Mouse (Mus musculus): ENCODE data around the gene Epn1. TPM values are rescaled to one million over a fixed set of nuclear protein-coding genes. Genes with fewer than 3 reads are reported as not detected.

Epn1 gene
- polyA plus RNA-seq, 1 experiment from 2014 or later = 56.2 TPM

DNA sequence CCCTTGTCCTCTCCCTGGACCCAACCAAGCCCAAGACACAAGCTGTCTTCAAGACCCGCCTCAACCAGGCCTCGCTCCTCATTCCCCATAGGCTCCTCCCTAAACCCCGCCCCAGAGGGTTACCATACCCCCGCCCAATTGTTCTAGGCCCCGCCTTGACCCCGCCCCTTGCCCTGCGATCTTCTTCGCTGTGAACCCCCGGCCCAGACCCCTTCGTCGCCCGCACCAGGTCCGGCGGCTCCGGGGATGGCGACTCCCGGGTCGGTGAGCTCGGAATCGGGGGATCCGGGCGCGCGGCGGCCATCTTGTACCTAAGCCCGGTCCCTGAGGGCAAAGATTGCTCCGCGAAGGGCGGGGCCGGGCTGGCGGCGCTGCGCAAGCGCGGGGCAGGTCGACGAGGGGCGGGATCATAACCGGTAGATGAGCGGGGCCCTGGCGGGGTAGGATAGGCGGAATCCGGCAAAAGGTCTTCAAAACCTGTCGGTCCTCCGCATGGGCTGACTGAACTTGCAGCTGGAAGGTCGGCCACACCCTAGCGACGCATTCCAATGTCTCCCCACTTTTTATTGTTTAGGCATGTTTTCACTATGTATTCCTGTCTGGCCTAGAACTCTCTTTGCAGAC is 41.8 kb upstream of the Epn1 start, which contains the start of gene Zfp784:
Gene Zfp784 (minus strand): TSS at position 338 of the 624 bp plus-strand sequence.
- Histone ChIP-seq H3K4me1 (ENCODE audit: control insufficient read depth, insufficient read depth, low read length) (peaks cover 8% of the 10 kb centered on the region), H3K4me2 (peak within 1 kb of the TSS; percentile 39), H3K9me3 (ENCODE audit: control insufficient read depth, low read length) (no peaks in the 10 kb centered on the region), H3K36me3 (ENCODE audit: control insufficient read depth, insufficient read depth, low read length) (peaks cover 21% of the 10 kb centered on the region), H3K27ac (ENCODE audit: low read depth, low read length) (peak within 1 kb of the TSS; percentile 92), H3K9ac (ENCODE audit: low read length) (peak within 1 kb of the TSS; percentile 72), H3K4me3 (ENCODE audit: low read depth, low read length) (peak within 1 kb of the TSS; percentile 56), H3K27me3 (ENCODE audit: control insufficient read depth, insufficient read depth, low read length) (no peaks in the 10 kb centered on the region)
- DNase-seq (ENCODE audit: low spot score, missing footprints) (peak; percentile 98), ATAC-seq (ENCODE audit: low FRiP score) (peak; percentile 97)
- under 1% methylated on average over 48 of the region's 48 CpGs for WGBS

DNA sequence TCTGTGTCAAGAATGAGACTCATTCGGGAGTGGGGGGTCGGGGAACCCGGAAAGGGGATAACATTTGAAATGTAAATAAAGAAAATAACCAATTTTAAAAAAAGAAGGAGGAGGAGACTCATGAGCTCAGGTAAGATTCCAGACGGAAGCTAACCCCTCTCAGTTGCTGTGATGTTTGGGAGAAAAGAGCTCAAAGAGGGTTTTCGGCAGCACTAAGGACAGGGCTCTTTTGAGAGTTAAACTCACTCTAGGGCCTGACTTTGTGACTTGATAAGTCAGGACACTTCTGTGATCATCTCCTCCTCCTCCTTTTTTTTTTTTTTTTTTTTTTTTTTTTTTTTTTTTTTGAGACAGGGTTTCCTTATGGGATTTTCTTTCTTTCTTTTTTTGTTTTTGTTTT is 41.1 kb upstream of the Epn1 start:
- H3K27me3 ChIP-seq (ENCODE audit: control insufficient read depth, insufficient read depth, low read length) = no peaks in the 10 kb centered on the region
- peak overlapping the region; percentile 56 for H3K4me3 ChIP-seq (ENCODE audit: low read depth, low read length)
- 48% methylated on average over 5 of the region's 5 CpGs for WGBS
- H3K4me1 ChIP-seq (ENCODE audit: control insufficient read depth, insufficient read depth, low read length) = peaks cover 8% of the 10 kb centered on the region
- ATAC-seq (ENCODE audit: low FRiP score) = no peak
- H3K9ac ChIP-seq (ENCODE audit: low read length) = peak overlapping the region; percentile 72; the same call in 1 of the 2 replicates
- DNase-seq (ENCODE audit: low spot score, missing footprints) = no peak
- no peak overlapping the region for H3K27ac ChIP-seq (ENCODE audit: low read depth, low read length)
- peaks cover 15% of the 10 kb centered on the region for H3K36me3 ChIP-seq (ENCODE audit: control insufficient read depth, insufficient read depth, low read length)
- no peaks in the 10 kb centered on the region for H3K9me3 ChIP-seq (ENCODE audit: control insufficient read depth, low read length)
- H3K4me2 ChIP-seq = peak overlapping the region; percentile 39

DNA sequence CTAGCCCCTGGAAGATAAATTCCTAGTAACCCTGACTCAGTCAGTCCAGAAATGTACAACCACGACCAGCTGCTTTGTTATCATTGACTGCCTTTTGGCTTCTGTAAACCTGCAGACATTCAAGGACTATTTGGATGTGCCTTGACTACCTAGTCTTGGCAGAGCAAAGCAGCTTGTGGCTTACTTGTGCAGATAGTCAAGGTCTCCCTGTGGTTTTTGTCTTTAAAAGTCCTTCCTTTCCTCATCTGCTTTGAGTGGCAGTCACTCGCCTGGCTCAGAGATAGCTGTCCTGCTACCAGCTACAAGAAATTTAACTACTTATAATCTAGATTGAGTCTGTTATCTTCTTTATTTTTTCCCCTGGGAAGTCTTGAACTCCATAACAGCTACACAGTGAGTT is 35.1 kb upstream of the Epn1 start:
- H3K27me3 ChIP-seq (ENCODE audit: control insufficient read depth, insufficient read depth, low read length) = no peaks in the 10 kb centered on the region
- WGBS = 80% methylated on average over 2 of the region's 2 CpGs
- H3K27ac ChIP-seq (ENCODE audit: low read depth, low read length) = no peak overlapping the region
- ATAC-seq (ENCODE audit: low FRiP score) (no peak), DNase-seq (ENCODE audit: low spot score, missing footprints) (no peak)
- H3K4me1 ChIP-seq (ENCODE audit: control insufficient read depth, insufficient read depth, low read length) = no peaks in the 10 kb centered on the region
- 0 out of 2 replicates have a peak, but pooled peaks cover 3% of the 10 kb centered on the region for H3K36me3 ChIP-seq (ENCODE audit: control insufficient read depth, insufficient read depth, low read length)
- H3K9ac ChIP-seq (ENCODE audit: low read length) = no peak overlapping the region
- no peak overlapping the region for H3K4me2 ChIP-seq
- no peak overlapping the region for H3K4me3 ChIP-seq (ENCODE audit: low read depth, low read length)
- H3K9me3 ChIP-seq (ENCODE audit: control insufficient read depth, low read length) = no peaks in the 10 kb centered on the region

DNA sequence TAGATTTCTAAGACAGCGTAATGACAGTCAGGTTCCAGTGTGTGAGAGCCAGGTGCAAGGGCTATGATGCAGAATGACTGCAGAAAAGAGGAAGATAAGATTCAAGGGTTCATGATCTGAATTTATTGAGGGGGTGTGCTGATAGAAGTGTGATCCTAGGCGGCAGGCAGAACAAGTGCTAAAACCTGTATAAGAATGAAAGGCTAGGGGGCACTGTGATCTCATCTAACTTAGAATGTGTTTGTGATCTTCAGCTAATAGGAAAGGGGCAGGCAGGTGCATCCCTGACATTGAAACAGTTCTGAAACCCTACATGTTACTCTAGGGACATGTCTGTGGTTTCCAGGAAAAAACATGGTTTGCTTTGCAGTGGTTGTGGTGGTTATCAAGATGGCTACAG is 33.9 kb upstream of the Epn1 start:
- no peaks in the 10 kb centered on the region for H3K27me3 ChIP-seq (ENCODE audit: control insufficient read depth, insufficient read depth, low read length)
- no peaks in the 10 kb centered on the region for H3K9me3 ChIP-seq (ENCODE audit: control insufficient read depth, low read length)
- 0 out of 2 replicates have a peak, but pooled peaks cover 3% of the 10 kb centered on the region for H3K36me3 ChIP-seq (ENCODE audit: control insufficient read depth, insufficient read depth, low read length)
- DNase-seq (ENCODE audit: low spot score, missing footprints) = no peak
- ATAC-seq (ENCODE audit: low FRiP score) = no peak
- H3K4me2 ChIP-seq = no peak overlapping the region
- no peak overlapping the region for H3K9ac ChIP-seq (ENCODE audit: low read length)
- peaks cover 3% of the 10 kb centered on the region for H3K4me1 ChIP-seq (ENCODE audit: control insufficient read depth, insufficient read depth, low read length)
- H3K27ac ChIP-seq (ENCODE audit: low read depth, low read length) = no peak overlapping the region
- H3K4me3 ChIP-seq (ENCODE audit: low read depth, low read length) = no peak overlapping the region
- WGBS = 69% methylated on average over 2 of the region's 2 CpGs

DNA sequence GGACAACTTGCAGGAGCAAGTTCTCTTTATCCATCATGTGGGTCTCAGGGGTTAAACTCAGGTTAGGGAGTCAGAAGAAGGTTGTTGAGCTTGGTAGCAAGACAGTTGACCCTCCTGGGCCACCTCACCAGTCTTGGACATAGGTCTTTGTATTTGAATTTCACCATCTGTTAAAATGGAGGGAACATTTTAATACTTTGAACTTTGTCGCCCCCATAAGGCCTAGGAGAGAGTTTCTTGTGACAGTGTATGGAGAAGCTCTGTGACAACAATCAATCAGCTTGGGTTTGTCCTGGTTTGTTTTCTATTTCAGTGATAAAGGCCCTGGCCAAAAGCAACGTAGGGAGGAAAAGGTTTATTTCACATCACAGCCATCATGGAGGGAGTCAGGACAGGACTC is 32.7 kb upstream of the Epn1 start:
- DNase-seq (ENCODE audit: low spot score, missing footprints) (no peak), ATAC-seq (ENCODE audit: low FRiP score) (no peak)
- Histone ChIP-seq H3K9me3 (ENCODE audit: control insufficient read depth, low read length) (no peaks in the 10 kb centered on the region), H3K27me3 (ENCODE audit: control insufficient read depth, insufficient read depth, low read length) (no peaks in the 10 kb centered on the region), H3K4me1 (ENCODE audit: control insufficient read depth, insufficient read depth, low read length) (peaks cover 9% of the 10 kb centered on the region), H3K27ac (ENCODE audit: low read depth, low read length) (no peak overlapping the region), H3K4me3 (ENCODE audit: low read depth, low read length) (no peak overlapping the region), H3K36me3 (ENCODE audit: control insufficient read depth, insufficient read depth, low read length) (no peaks in the 10 kb centered on the region), H3K9ac (ENCODE audit: low read length) (no peak overlapping the region), H3K4me2 (no peak overlapping the region)
- WGBS = 38% methylated on average over 2 of the region's 2 CpGs

DNA sequence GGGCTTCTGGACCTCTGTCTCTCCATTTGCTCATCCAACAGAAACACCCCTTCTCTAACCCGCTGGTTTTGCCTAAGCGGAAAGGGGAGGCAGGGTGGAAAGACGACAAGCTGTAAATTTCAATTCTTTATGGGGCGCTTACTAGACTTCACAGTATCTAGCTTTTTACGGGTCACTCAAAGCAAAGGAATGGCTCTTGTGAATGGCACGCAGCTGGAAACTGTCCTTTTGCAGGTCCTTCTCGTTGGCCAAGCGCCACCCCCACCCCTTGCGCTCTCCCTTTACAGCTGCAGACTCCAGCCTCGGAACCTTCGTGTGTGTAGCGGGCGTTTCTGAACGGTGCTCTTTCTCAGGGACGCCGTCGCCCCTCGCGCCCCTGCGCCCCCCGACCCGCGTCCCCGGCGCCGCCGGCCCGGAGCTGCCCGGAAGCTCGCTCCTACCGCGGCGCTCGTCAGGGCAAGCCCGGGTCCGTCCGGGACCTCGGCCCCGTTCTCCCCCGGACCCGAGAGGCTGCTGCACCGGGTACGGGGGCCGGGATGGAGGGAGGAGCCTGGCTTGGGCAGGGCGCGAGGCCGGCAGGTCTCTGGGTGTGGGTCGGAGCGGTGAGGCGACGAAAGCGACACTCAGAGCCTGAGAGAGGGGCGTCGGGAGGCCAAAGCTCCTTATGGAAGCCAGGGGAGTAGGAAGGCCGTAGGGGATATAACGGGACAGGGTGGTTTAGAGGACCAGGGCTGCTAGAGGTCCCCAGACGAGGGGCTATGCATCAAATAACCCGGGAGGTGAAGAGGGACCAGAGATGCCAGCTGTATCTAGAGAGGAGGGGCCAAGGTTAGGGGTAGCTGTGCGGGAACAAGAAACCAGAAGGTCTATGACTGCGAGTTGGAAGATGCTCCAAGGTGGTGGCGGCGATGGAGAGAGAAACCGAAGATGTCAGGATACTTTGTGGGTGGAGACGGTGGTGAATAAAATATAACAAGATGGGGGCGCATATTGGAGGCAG is 28.5 kb upstream of the Epn1 start, which contains the start of gene Zfp580:
Gene Zfp580 (plus strand): TSS at position 346 of the 1,000 bp plus-strand sequence.
- peak within 1 kb of the TSS; percentile 77 for H3K4me2 ChIP-seq
- peak within 1 kb of the TSS; percentile 52 for H3K4me3 ChIP-seq (ENCODE audit: low read depth, low read length)
- WGBS = 1% methylated on average over 65 of the region's 65 CpGs
- no peak within 1 kb of the TSS for H3K27ac ChIP-seq (ENCODE audit: low read depth, low read length)
- ATAC-seq (ENCODE audit: low FRiP score) (peak; percentile 87), DNase-seq (ENCODE audit: low spot score, missing footprints) (peak; percentile 99)
- H3K4me1 ChIP-seq (ENCODE audit: control insufficient read depth, insufficient read depth, low read length) = peaks cover 22% of the 10 kb centered on the region
- no peaks in the 10 kb centered on the region for H3K9me3 ChIP-seq (ENCODE audit: control insufficient read depth, low read length)
- H3K9ac ChIP-seq (ENCODE audit: low read length) = peak within 1 kb of the TSS; percentile 74
- H3K36me3 ChIP-seq (ENCODE audit: control insufficient read depth, insufficient read depth, low read length) = no peaks in the 10 kb centered on the region
- H3K27me3 ChIP-seq (ENCODE audit: control insufficient read depth, insufficient read depth, low read length) = peaks cover 39% of the 10 kb centered on the region

DNA sequence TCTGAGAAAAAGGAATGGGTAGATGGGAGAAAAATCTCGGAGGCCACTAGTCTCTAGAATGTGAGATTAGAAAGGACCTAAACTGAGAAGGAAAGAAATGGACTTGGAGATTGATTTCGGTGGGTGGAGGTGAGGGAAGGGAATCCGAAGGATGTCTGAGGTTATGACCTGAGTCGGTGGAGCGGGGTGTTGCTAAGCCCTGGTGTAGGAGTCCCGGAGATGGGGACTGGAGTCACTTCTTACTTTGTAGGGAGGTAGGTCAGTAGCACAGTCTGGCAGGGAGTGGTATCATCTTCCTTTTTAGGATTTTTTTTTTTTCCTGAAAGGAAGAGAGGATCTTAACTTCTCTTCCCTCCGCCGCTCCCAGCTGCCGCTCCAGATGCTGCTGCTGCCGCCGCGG is 27.6 kb upstream of the Epn1 start:
- Histone ChIP-seq H3K4me2 (peak overlapping the region; percentile 77), H3K9me3 (ENCODE audit: control insufficient read depth, low read length) (no peaks in the 10 kb centered on the region), H3K36me3 (ENCODE audit: control insufficient read depth, insufficient read depth, low read length) (no peaks in the 10 kb centered on the region), H3K4me1 (ENCODE audit: control insufficient read depth, insufficient read depth, low read length) (peaks cover 28% of the 10 kb centered on the region), H3K4me3 (ENCODE audit: low read depth, low read length) (peak overlapping the region; percentile 52), H3K27me3 (ENCODE audit: control insufficient read depth, insufficient read depth, low read length) (peaks cover 49% of the 10 kb centered on the region), H3K9ac (ENCODE audit: low read length) (peak overlapping the region; percentile 54; the same call in 1 of the 2 replicates), H3K27ac (ENCODE audit: low read depth, low read length) (no peak overlapping the region)
- no peak for ATAC-seq (ENCODE audit: low FRiP score)
- no peak for DNase-seq (ENCODE audit: low spot score, missing footprints)
- 3% methylated on average over 12 of the region's 12 CpGs for WGBS

DNA sequence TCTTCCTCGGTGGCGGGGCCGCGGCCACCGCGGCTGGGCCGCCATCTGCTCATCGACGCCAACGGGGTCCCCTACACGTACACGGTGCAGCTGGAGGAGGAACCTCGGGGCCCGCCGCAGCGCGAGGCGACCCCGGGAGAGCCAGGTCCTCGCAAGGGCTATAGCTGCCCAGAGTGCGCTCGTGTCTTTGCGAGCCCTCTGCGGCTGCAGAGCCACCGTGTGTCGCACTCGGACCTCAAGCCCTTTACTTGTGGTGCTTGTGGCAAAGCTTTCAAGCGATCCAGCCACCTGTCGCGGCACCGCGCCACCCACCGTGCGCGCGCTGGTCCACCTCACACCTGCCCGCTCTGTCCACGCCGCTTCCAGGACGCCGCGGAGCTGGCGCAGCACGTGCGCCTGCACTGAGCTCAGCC is 27.1 kb upstream of the Epn1 start:
- no peaks in the 10 kb centered on the region for H3K9me3 ChIP-seq (ENCODE audit: control insufficient read depth, low read length)
- no peak overlapping the region for H3K27ac ChIP-seq (ENCODE audit: low read depth, low read length)
- ATAC-seq (ENCODE audit: low FRiP score) (no peak; the same call in 1 of the 2 replicates), DNase-seq (ENCODE audit: low spot score, missing footprints) (no peak)
- H3K36me3 ChIP-seq (ENCODE audit: control insufficient read depth, insufficient read depth, low read length) = no peaks in the 10 kb centered on the region
- peaks cover 28% of the 10 kb centered on the region for H3K4me1 ChIP-seq (ENCODE audit: control insufficient read depth, insufficient read depth, low read length)
- peak overlapping the region; percentile 54 for H3K9ac ChIP-seq (ENCODE audit: low read length)
- H3K4me2 ChIP-seq = peak overlapping the region; percentile 77
- peak overlapping the region; percentile 52 for H3K4me3 ChIP-seq (ENCODE audit: low read depth, low read length)
- WGBS = 3% methylated on average over 31 of the region's 45 CpGs
- peaks cover 54% of the 10 kb centered on the region for H3K27me3 ChIP-seq (ENCODE audit: control insufficient read depth, insufficient read depth, low read length)
